Mouse (Mus musculus): ENCODE results near the gene Mettl15.

Gene Mettl15

DNA sequence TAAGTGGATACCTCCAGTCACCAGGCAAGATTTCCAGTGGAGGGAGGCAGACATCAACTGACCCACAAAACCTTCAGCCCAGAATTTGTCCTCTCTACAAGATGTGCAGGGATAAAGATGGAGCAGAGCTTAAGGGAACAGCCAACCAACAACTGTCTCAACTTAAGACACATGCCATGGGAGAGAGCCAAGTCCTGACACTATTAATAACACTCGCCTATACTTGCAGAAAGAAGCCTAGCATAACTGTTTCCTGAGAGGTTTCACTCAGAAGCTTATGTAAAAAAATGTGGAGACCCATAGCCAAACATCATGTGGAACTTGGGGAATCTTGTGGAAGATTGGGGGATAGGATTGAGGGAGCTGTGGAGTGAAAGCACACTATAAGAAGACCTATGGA is 124.4 kb downstream of the Mettl15 start:
- DNase-seq (ENCODE audit: low spot score): no peak

DNA sequence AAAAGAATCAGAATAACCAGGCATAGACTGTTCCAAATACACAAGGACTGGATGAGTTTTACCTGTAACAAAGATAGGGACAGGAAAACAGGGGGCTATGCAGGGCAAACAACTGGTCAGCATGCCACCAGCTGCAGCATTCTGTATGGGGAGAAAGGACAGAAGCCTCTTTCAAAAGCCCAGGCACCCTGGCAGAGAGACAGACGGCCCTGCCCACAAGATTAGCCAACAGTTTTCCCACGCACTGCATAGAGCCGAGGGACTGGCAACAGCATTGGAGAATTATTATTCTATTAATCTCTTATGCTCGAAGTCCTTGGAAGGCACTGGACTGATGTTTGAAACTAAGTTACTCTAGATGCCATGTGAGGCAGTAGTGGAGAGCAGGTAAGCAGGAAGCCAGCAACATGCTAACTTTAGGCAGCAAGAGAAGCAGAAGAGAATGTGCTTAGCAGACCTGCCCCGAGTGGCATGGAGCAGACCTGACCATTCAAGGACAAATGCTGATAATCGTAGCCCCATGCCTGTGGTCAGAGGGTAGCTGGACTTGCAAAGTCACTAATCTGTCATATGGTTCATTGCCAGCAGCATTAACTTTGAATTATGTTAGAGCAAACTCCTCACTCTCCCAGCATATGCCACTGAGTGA is 127.0 kb downstream of the Mettl15 start:
- DNase-seq (ENCODE audit: low spot score): no peak

DNA sequence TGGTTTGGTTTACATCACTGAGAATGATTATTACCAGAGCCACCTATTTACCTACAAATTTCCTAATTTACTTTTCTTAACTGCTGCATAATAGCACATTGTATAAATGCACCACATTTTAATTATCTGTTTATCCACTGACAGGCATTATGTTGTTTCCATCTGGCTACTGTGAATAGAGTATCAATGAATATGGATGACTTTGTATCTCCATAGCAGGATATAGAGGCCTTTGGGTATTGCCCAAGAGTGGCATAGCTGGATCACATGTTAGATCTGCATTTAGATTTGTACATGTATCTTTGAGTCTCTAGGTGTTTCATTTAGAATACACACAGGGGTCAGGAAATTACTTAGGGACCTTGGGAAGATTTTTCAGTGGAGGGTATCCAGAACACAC is 133.3 kb downstream of the Mettl15 start:
- DNase-seq (ENCODE audit: low spot score): no peak

DNA sequence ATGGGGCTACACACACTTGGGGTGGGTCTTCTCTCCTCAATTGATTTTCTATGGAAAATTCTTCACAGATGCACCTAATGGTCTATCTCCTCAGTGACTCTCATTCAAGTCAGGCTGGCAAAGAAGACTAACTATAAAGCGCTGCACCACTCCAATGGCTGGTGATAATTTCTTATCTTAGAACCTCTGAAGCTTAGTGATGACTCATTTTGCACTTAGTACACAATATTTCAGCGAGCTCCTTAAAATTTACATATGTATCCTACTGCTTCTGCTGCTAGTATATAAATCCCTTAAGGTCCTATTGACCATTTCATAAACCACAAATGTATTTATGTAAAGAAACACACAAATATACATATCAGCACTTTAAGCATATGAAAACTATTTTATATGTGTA is 136.1 kb downstream of the Mettl15 start:
- DNase-seq (ENCODE audit: low spot score): no peak

GRCm38 (mm10) chr2:109140330-109140729 is 140.2 kb downstream of the Mettl15 start:
- no peak for DNase-seq (ENCODE audit: low spot score)

DNA sequence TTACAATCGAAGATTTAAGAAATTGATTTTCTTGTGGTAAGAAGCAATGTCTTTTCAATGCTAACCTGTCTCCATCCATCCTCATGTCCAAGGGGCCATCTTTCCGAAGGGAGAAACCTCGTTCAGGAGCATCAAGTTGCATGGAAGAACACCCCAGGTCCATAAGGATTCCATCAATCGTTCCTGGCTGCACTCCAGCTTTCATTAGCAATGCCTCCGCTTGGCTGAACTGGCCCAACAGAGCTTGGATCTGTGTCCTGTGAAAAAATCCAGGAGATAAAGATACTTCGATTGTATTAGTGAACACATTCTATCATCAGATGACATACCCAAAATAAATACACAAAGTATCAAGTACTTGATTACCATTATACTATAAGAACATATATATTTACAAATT is 143.3 kb downstream of the Mettl15 start:
- no peak for DNase-seq (ENCODE audit: low spot score)

DNA sequence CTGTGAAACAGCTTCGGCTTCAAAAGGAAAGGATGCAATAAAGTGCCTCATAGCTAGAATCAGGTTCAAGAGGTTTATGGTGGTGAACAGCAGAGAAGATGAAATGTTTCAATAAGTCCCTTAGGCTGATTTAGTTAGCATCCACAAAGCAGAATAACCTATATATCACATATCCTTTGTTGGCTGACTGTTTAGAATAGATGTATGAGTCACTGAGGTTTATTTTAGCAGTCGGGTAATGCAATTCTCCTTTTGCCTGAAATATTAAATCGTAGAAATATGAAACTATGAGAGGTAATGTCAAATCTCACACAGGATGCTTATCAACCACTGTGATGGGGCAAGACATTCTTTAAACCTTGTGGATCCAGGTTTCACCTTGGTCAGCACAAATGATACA is 149.8 kb downstream of the Mettl15 start:
- DNase-seq (ENCODE audit: low spot score): no peak

DNA sequence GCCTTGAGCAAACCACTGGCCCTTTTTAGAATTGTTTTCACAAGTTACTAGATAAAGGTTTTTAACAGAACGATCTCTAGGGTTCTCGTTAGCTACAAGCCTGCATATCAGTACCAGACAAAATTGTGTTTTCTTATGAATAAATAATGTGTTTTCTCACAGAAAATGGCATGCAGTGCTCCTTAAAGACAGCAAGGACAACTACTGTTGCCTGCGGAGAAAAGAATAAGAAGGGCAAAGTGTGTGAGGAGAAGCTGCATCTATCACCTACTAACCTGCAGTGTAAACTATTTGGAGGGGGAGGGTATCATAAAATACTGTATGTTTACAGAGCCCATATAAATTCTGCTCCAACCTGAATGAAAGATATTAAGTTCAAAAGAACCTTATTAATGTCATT is 150.6 kb downstream of the Mettl15 start:
- no peak for DNase-seq (ENCODE audit: low spot score)

GRCm38 (mm10) chr2:109105773-109106484 is 174.6 kb downstream of the Mettl15 start:
- no peak for DNase-seq (ENCODE audit: low spot score)

- no peak for DNase-seq (ENCODE audit: low spot score)
Observed at GRCm38 (mm10) chr2:109049686-109050085, 230.9 kb downstream of the Mettl15 start.

All from ovary, postnatal 14 days (tissue).